ENCODE assay signal across 9 mouse cellular contexts in the genomic region with DNA sequence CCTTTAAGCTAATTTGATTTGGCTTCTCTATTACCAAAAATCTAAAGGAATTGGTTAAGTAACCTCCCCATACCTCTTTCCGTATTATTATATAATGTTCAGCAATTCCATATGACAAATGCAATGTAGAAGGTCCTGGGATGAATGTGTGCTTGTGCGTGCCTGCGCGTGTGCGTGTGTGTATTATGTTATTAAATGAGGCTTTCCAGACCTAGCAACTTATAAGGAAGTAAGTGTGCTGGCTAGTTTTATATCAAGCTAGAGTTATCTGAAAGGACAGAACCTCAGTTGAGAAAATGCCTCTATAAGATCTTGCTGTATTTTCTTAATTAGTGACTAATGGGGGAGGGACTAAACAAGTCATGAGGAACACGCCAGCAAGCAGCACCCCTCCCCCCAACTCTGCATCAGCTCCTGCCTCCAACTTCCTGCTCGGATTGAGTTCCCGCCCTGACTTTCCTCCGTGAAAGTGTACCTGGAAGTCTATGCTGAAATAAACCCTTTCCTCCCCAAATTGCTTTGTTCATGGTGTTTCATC. TPM values are rescaled to one million over a fixed set of nuclear protein-coding genes. Genes with fewer than 3 reads are reported as not detected.
DNase-seq lines count a peak whose midpoint lies in the region; ATAC-seq and TF ChIP-seq lines count a peak whose summit lies in the region.
"Had no signal": no experiment of that assay in that cellular context is flagged by ENCODE, and none has a peak within 500 bp of the region (broad histone marks: within the 10 kb centered on the region; RNA-seq: fewer than 3 reads in every experiment).

No protein-coding gene starts in this region.

- 51% methylated on average over 9 of the region's 9 CpGs for WGBS in kidney, adult 2 months
- 49% methylated on average over 9 of the region's 9 CpGs for WGBS in lung, embryonic 14.5 days

- TF ChIP-seq POLR2A in kidney, adult 2 months (IDR thresholded peaks at IDR 0.05; ENCODE audit: low read depth, low read length): no peak

- 0 out of 2 replicates have a peak overlapping the region, but pooled peaks have one; percentile 5 for H3K27ac ChIP-seq in brown adipose tissue, adult 24 weeks (replicated peaks; ENCODE audit: low read depth, low read length)
- H3K27ac ChIP-seq in kidney, adult 2 months (ENCODE audit: insufficient read depth, low read depth, low read length): no peak overlapping the region
- H3K27ac ChIP-seq in lung, embryonic 14.5 days (ENCODE audit: low read depth): no peak overlapping the region

- H3K4me3 ChIP-seq in brown adipose tissue, adult 24 weeks (ENCODE audit: insufficient read depth, low read depth, low read length): no peak overlapping the region
- H3K4me3 ChIP-seq in kidney, adult 2 months (ENCODE audit: insufficient read depth, low read depth, low read length): no peak overlapping the region
- H3K4me3 ChIP-seq in lung, embryonic 14.5 days (ENCODE audit: low read depth, low read length): no peak overlapping the region

- H3K36me3 ChIP-seq in kidney, adult 2 months (ENCODE audit: control insufficient read depth, insufficient read depth, low read length): no peaks in the 10 kb centered on the region
- no peaks in the 10 kb centered on the region for H3K36me3 ChIP-seq in lung, embryonic 14.5 days (ENCODE audit: insufficient read depth)

- TF ChIP-seq CTCF in kidney, adult 2 months (conservative IDR thresholded peaks at IDR 0.05; ENCODE audit: insufficient read depth, insufficient read length, low read depth, low read length): no peak
- TF ChIP-seq CTCF in lung, embryonic 14.5 days (IDR thresholded peaks at IDR 0.05; ENCODE audit: low read depth): no peak

- no peaks in the 10 kb centered on the region for H3K27me3 ChIP-seq in kidney, adult 2 months (replicated peaks; ENCODE audit: control insufficient read depth, insufficient read depth, low read length)
- no peaks in the 10 kb centered on the region for H3K27me3 ChIP-seq in lung, embryonic 14.5 days (ENCODE audit: insufficient read depth, low read length)

- H3K4me1 ChIP-seq in brown adipose tissue, adult 24 weeks (ENCODE audit: control insufficient read depth, insufficient read depth, insufficient read length, low read length): no peaks in the 10 kb centered on the region
- H3K4me1 ChIP-seq in kidney, adult 2 months (ENCODE audit: control insufficient read depth, insufficient read depth, low read length): peaks cover 5% of the 10 kb centered on the region; the same call in 1 of the 2 replicates
- no peaks in the 10 kb centered on the region for H3K4me1 ChIP-seq in lung, embryonic 14.5 days (ENCODE audit: insufficient read depth)

- no peak overlapping the region for H3K9ac ChIP-seq in lung, embryonic 14.5 days

- peak overlapping the region; percentile 51 for H3K4me2 ChIP-seq in lung, embryonic 14.5 days

- no peak; the same call in 1 of the 2 replicates for ATAC-seq in lung, embryonic 14.5 days (ENCODE audit: insufficient read depth)

- DNase-seq in embryo, embryonic 11 days: peak; percentile 49
- DNase-seq in embryo, embryonic 9.5 days (ENCODE audit: extremely low spot score): no peak
- peak; percentile 46 for DNase-seq in kidney, adult 2 months
- peak; percentile 49 for DNase-seq in lung, embryonic 14.5 days
- DNase-seq in T-cell, adult 2 months (ENCODE audit: low spot score): no peak
- DNase-seq in B cell, adult 2 months: no peak
- DNase-seq in testis, postnatal 10 days (ENCODE audit: low spot score): no peak

- no peaks in the 10 kb centered on the region for H3K9me3 ChIP-seq in lung, embryonic 14.5 days (ENCODE audit: low read depth, low read length)

RNA-seq across cellular contexts. Expression of gene Epm2aip1, which starts 17.6 kb away (rescaled TPM):
- polyA plus RNA-seq in brown adipose tissue, adult 24 weeks (2012; ENCODE audit: insufficient read depth, insufficient read length, missing spikeins): 9.2 and 10.7 TPM in 2 replicates
- 8.0 and 8.3 TPM in 2 replicates for polyA plus RNA-seq in kidney, adult 2 months (2012; rRNA removed)
- 36.0 and 37.3 TPM in 2 replicates for polyA plus RNA-seq in lung, embryonic 14.5 days (2014; fragmentation: Nextera tagmentation; extraction: Ambion mirVana)

RNA-seq across cellular contexts. Expression of gene Mlh1, which starts 17.8 kb away (rescaled TPM):
- polyA plus RNA-seq in brown adipose tissue, adult 24 weeks (2012; ENCODE audit: insufficient read depth, insufficient read length, missing spikeins): 10.0 and 10.5 TPM in 2 replicates
- polyA plus RNA-seq in kidney, adult 2 months (2012; rRNA removed): 12.1 and 14.1 TPM in 2 replicates
- polyA plus RNA-seq in lung, embryonic 14.5 days (2014; fragmentation: Nextera tagmentation; extraction: Ambion mirVana): 36.1 and 39.2 TPM in 2 replicates

RNA-seq across cellular contexts. Expression of gene Trank1, which starts 22.2 kb away (rescaled TPM):
- polyA plus RNA-seq in brown adipose tissue, adult 24 weeks (2012; ENCODE audit: insufficient read depth, insufficient read length, missing spikeins): not detected in 2 replicates
- 0.13 and 0.22 TPM in 2 replicates for polyA plus RNA-seq in kidney, adult 2 months (2012; rRNA removed)
- 0.12 and 0.34 TPM in 2 replicates for polyA plus RNA-seq in lung, embryonic 14.5 days (2014; fragmentation: Nextera tagmentation; extraction: Ambion mirVana)
- polyA plus RNA-seq: C2C12 had no signal

Comparison
In these comparisons a context has a peak if more than half of its experiments do, and no peak if none do; other contexts are left out.
1. DNase-seq: peak in embryo, embryonic 11 days (single experiment), kidney, adult 2 months (single experiment) and lung, embryonic 14.5 days (single experiment); none in embryo, embryonic 9.5 days (single experiment), T-cell, adult 2 months (single experiment), B cell, adult 2 months (0 of 2) and testis, postnatal 10 days (single experiment).